Mouse (Mus musculus): ENCODE data around the gene Vmn2r86. TPM values are rescaled to one million over a fixed set of nuclear protein-coding genes. Genes with fewer than 3 reads are reported as not detected.
"Not testable (repeated sequence)": the region's sequence is repeated elsewhere in the genome, so short reads cannot be mapped to it uniquely, and the experiment has no call there.

Gene Vmn2r86
- total RNA-seq (2014; rRNA removed) (0.09 and 0.33 TPM in 2 replicates), polyA plus RNA-seq (2015; fragmentation: Nextera tagmentation; extraction: Ambion mirVana) (0.04 TPM in 1 of 2 replicates, not detected in the other)

GRCm38 (mm10) chr10:130455950-130456349, at the start of gene Vmn2r86:
TSS of gene Vmn2r86 (minus strand) at chr10:130456050.
- 85% methylated on average over 1 of the region's 1 CpGs for WGBS
- not testable (repeated sequence) for H3K9me3 ChIP-seq (ENCODE audit: low read length); DNase-seq (ENCODE audit: low spot score); H3K27me3 ChIP-seq (ENCODE audit: insufficient read depth, low read length); H3K27ac ChIP-seq (ENCODE audit: low read depth, low read length); H3K36me3 ChIP-seq (ENCODE audit: insufficient read depth, low read length); H3K4me2 ChIP-seq (ENCODE audit: low read depth, low read length, poor library complexity, severe bottlenecking); H3K4me3 ChIP-seq (ENCODE audit: low read depth, low read length); H3K4me1 ChIP-seq (ENCODE audit: insufficient read depth, low read length); ATAC-seq (ENCODE audit: low FRiP score); H3K9ac ChIP-seq (replicated peaks; ENCODE audit: low read length, poor library complexity, severe bottlenecking)

GRCm38 (mm10) chr10:130497296-130497695, 41.4 kb upstream of the Vmn2r86 start, which contains the start of gene Vmn2r87:
TSS of gene Vmn2r87 (minus strand) at chr10:130497396.
- no peaks in the 10 kb centered on the region for H3K4me1 ChIP-seq (ENCODE audit: insufficient read depth, low read length)
- H3K36me3 ChIP-seq (ENCODE audit: insufficient read depth, low read length) = no peaks in the 10 kb centered on the region
- ATAC-seq (ENCODE audit: low FRiP score) = no peak
- H3K9ac ChIP-seq (replicated peaks; ENCODE audit: low read length, poor library complexity, severe bottlenecking) = no peak within 1 kb of the TSS
- no peak within 1 kb of the TSS for H3K4me2 ChIP-seq (ENCODE audit: low read depth, low read length, poor library complexity, severe bottlenecking)
- no peak within 1 kb of the TSS for H3K27ac ChIP-seq (ENCODE audit: low read depth, low read length)
- no peak within 1 kb of the TSS for H3K4me3 ChIP-seq (ENCODE audit: low read depth, low read length)
- DNase-seq (ENCODE audit: low spot score) = no peak
- no peaks in the 10 kb centered on the region for H3K9me3 ChIP-seq (ENCODE audit: low read length)
- no peaks in the 10 kb centered on the region for H3K27me3 ChIP-seq (ENCODE audit: insufficient read depth, low read length)
- TF ChIP-seq CTCF (IDR thresholded peaks at IDR 0.05) = no peak

GRCm38 (mm10) chr10:130470311-130470760, 14.5 kb upstream of the Vmn2r86 start:
- Histone ChIP-seq H3K4me3 (ENCODE audit: low read depth, low read length) (peak overlapping the region; percentile 50), H3K27ac (ENCODE audit: low read depth, low read length) (no peak overlapping the region), H3K27me3 (ENCODE audit: insufficient read depth, low read length) (no peaks in the 10 kb centered on the region), H3K9ac (replicated peaks; ENCODE audit: low read length, poor library complexity, severe bottlenecking) (peak overlapping the region; percentile 66), H3K4me2 (ENCODE audit: low read depth, low read length, poor library complexity, severe bottlenecking) (peak overlapping the region; percentile 64), H3K36me3 (ENCODE audit: insufficient read depth, low read length) (no peaks in the 10 kb centered on the region), H3K9me3 (ENCODE audit: low read length) (no peaks in the 10 kb centered on the region), H3K4me1 (ENCODE audit: insufficient read depth, low read length) (no peaks in the 10 kb centered on the region)
- ATAC-seq (ENCODE audit: low FRiP score) (peak; percentile 98), DNase-seq (ENCODE audit: low spot score) (peak; percentile 59)
- no peak for TF ChIP-seq CTCF (IDR thresholded peaks at IDR 0.05)
- 4% methylated on average over 35 of the region's 36 CpGs for WGBS

GRCm38 (mm10) chr10:130444776-130445175, 11.1 kb downstream of the Vmn2r86 start:
- H3K27me3 ChIP-seq (ENCODE audit: insufficient read depth, low read length) = no peaks in the 10 kb centered on the region
- WGBS = 90% methylated on average over 21 of the region's 21 CpGs
- H3K4me3 ChIP-seq (ENCODE audit: low read depth, low read length) = no peak overlapping the region
- no peak for TF ChIP-seq CTCF (IDR thresholded peaks at IDR 0.05)
- H3K4me1 ChIP-seq (ENCODE audit: insufficient read depth, low read length) = no peaks in the 10 kb centered on the region
- H3K36me3 ChIP-seq (ENCODE audit: insufficient read depth, low read length) = no peaks in the 10 kb centered on the region
- no peaks in the 10 kb centered on the region for H3K9me3 ChIP-seq (ENCODE audit: low read length)
- DNase-seq (ENCODE audit: low spot score) = no peak
- H3K4me2 ChIP-seq (ENCODE audit: low read depth, low read length, poor library complexity, severe bottlenecking) = no peak overlapping the region
- no peak overlapping the region for H3K27ac ChIP-seq (ENCODE audit: low read depth, low read length)
- H3K9ac ChIP-seq (replicated peaks; ENCODE audit: low read length, poor library complexity, severe bottlenecking) = no peak overlapping the region
- no peak; the same call in 1 of the 2 replicates for ATAC-seq (ENCODE audit: low FRiP score)

- 87% methylated on average over 11 of the region's 11 CpGs for WGBS
- H3K9ac ChIP-seq (replicated peaks; ENCODE audit: low read length, poor library complexity, severe bottlenecking); H3K4me3 ChIP-seq (ENCODE audit: low read depth, low read length); H3K4me1 ChIP-seq (ENCODE audit: insufficient read depth, low read length); ATAC-seq (ENCODE audit: low FRiP score); H3K36me3 ChIP-seq (ENCODE audit: insufficient read depth, low read length); DNase-seq (ENCODE audit: low spot score); H3K4me2 ChIP-seq (ENCODE audit: low read depth, low read length, poor library complexity, severe bottlenecking); H3K27ac ChIP-seq (ENCODE audit: low read depth, low read length); H3K27me3 ChIP-seq (ENCODE audit: insufficient read depth, low read length); H3K9me3 ChIP-seq (ENCODE audit: low read length): not testable (repeated sequence)
These were observed 21.5 kb downstream of the Vmn2r86 start for GRCm38 (mm10) chr10:130434185-130434898.

- not testable (repeated sequence) for DNase-seq (ENCODE audit: low spot score); H3K27me3 ChIP-seq (ENCODE audit: insufficient read depth, low read length); H3K9ac ChIP-seq (replicated peaks; ENCODE audit: low read length, poor library complexity, severe bottlenecking); H3K4me1 ChIP-seq (ENCODE audit: insufficient read depth, low read length); H3K4me2 ChIP-seq (ENCODE audit: low read depth, low read length, poor library complexity, severe bottlenecking); H3K36me3 ChIP-seq (ENCODE audit: insufficient read depth, low read length); H3K4me3 ChIP-seq (ENCODE audit: low read depth, low read length); H3K27ac ChIP-seq (ENCODE audit: low read depth, low read length); H3K9me3 ChIP-seq (ENCODE audit: low read length); ATAC-seq (ENCODE audit: low FRiP score)
These were observed 26.2 kb downstream of the Vmn2r86 start, which contains the start of gene Vmn2r85 for GRCm38 (mm10) chr10:130429603-130430002. TSS of gene Vmn2r85 (minus strand) at chr10:130429703.

GRCm38 (mm10) chr10:130422368-130422767, 33.5 kb downstream of the Vmn2r86 start:
- not testable (repeated sequence) for H3K4me2 ChIP-seq (ENCODE audit: low read depth, low read length, poor library complexity, severe bottlenecking); H3K9me3 ChIP-seq (ENCODE audit: low read length); H3K27me3 ChIP-seq (ENCODE audit: insufficient read depth, low read length); DNase-seq (ENCODE audit: low spot score); H3K4me1 ChIP-seq (ENCODE audit: insufficient read depth, low read length); H3K9ac ChIP-seq (replicated peaks; ENCODE audit: low read length, poor library complexity, severe bottlenecking); H3K36me3 ChIP-seq (ENCODE audit: insufficient read depth, low read length); H3K27ac ChIP-seq (ENCODE audit: low read depth, low read length); H3K4me3 ChIP-seq (ENCODE audit: low read depth, low read length); ATAC-seq (ENCODE audit: low FRiP score)
- WGBS = 81% methylated on average over 2 of the region's 2 CpGs

All from midbrain, postnatal 0 days (tissue).